Mouse (Mus musculus): Measurements from ENCODE around the gene Ubr4. TPM values are rescaled to one million over a fixed set of nuclear protein-coding genes. Genes with fewer than 3 reads are reported as not detected.

Gene Ubr4
- polyA plus RNA-seq (2014; fragmentation: Nextera tagmentation; extraction: Ambion mirVana), result 82.2 and 84.5 TPM in 2 replicates

DNA sequence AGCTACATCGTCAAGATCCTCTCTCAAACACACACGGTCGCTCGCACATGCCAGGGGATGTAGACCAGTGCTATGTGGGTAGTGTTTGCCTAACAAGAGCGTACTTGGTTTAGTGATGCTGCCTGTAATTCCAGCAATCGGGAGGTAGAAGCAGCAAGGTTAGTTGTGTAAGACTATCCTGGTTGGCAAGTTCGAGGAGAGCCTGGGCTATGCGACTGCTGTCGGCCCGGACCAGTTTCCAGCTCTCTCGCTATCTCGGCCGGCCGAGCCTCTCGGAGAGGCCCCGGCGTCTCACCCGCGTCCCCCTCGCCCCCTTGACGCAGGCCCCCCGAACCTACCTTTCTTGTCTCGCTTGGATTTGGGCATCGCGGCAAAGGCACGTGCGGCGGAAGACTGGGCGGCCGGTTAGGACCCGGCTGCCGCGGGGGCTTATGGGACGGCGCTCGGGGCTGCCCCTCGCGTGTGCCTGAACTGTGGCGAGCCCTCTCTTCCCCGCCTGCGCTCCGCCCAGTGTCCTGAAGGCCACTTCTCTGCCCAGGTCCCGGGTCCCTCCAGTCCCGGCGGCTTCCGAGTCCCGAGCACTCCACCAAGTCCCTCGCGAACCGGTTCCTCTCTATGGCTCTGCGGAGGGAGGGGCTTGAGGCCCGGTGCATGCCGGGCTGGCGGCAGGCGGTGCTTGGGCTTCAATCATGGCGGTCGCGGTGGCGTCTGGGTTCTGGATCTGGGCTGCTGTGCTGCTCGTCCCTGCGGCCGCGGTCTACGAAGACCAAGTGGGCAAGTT is at the start of gene Ubr4, which contains the start of the genes Mrto4 and Emc1:
Gene Ubr4, plus strand, starts transcription at position 679 of the 781 bp plus-strand sequence.
Gene Mrto4, minus strand, starts transcription at position 646 of the 781 bp plus-strand sequence.
Gene Emc1, plus strand, starts transcription at position 657 of the 781 bp plus-strand sequence.
- peak; percentile 95 for ATAC-seq (ENCODE audit: insufficient read depth)
- DNase-seq, result peak; percentile 89
- H3K27me3 ChIP-seq (ENCODE audit: insufficient read depth, low read length), result no peaks in the 10 kb centered on the region
- H3K9me3 ChIP-seq (ENCODE audit: low read depth, low read length), result no peaks in the 10 kb centered on the region
- peak within 1 kb of the TSS; percentile 87 for H3K4me3 ChIP-seq (ENCODE audit: low read depth, low read length)
- under 1% methylated on average over 63 of the region's 64 CpGs for WGBS
- peak within 1 kb of the TSS; percentile 99 for H3K4me2 ChIP-seq
- H3K9ac ChIP-seq, result peak within 1 kb of the TSS; percentile 91
- no peak for TF ChIP-seq CTCF (IDR thresholded peaks at IDR 0.05; ENCODE audit: low read depth)
- H3K36me3 ChIP-seq (ENCODE audit: insufficient read depth), result peaks cover 59% of the 10 kb centered on the region
- no peaks in the 10 kb centered on the region; the same call in 1 of the 2 replicates for H3K4me1 ChIP-seq (ENCODE audit: insufficient read depth)
- H3K27ac ChIP-seq (ENCODE audit: low read depth), result peak within 1 kb of the TSS; percentile 98

DNA sequence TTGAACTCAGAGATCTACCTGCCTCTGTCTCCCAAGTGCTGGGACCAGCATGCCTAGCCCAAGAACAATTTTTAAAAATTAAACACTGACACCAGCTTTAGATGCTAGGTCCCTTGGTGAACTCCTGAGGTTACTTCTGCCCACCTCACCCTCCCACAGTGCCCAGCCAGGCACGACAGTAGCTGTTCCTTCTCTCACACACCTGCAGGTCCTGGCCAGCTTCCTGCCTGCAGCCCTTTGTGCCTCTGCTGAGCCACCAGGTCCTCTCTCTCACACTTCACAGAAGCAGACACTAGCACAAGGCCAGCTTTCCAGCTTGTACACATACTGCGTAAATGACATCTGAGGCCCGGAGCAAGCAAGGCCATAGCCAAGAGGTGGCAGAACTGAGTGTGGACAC is 46.9 kb upstream of the Ubr4 start:
- no peak for ATAC-seq (ENCODE audit: insufficient read depth)
- Histone ChIP-seq H3K4me2 (no peak overlapping the region), H3K27ac (ENCODE audit: low read depth) (no peak overlapping the region), H3K4me1 (ENCODE audit: insufficient read depth) (no peaks in the 10 kb centered on the region), H3K4me3 (ENCODE audit: low read depth, low read length) (no peak overlapping the region), H3K9ac (no peak overlapping the region), H3K9me3 (ENCODE audit: low read depth, low read length) (no peaks in the 10 kb centered on the region), H3K27me3 (ENCODE audit: insufficient read depth, low read length) (no peaks in the 10 kb centered on the region), H3K36me3 (ENCODE audit: insufficient read depth) (peaks cover 18% of the 10 kb centered on the region; the same call in 1 of the 2 replicates)
- DNase-seq, result no peak
- no peak for TF ChIP-seq CTCF (IDR thresholded peaks at IDR 0.05; ENCODE audit: low read depth)
- WGBS, result 79% methylated on average over 3 of the region's 3 CpGs

DNA sequence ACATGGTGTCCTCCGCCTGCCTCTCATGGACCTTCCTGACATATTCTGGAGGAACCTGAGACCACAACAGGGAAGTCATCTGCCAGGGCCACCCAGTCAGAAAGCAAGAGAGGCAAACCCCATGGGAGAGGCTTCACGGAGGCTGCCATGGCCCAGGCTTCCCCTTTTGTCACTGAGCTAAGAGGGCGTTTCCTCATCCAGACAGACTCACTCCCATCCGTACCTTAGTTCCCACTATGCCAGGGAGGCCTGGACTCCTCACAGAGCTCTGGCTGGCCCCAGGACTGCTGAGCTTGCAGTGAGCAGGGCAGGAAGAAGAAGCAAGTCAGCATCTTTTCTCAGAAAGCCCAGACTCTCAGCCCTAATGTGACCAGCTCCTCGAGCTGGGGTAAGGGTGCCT is 44.5 kb upstream of the Ubr4 start:
- WGBS, result 82% methylated on average over 5 of the region's 5 CpGs
- TF ChIP-seq CTCF (IDR thresholded peaks at IDR 0.05; ENCODE audit: low read depth), result no peak
- Histone ChIP-seq H3K9ac (no peak overlapping the region; the same call in 1 of the 2 replicates), H3K4me2 (no peak overlapping the region), H3K9me3 (ENCODE audit: low read depth, low read length) (no peaks in the 10 kb centered on the region), H3K4me3 (ENCODE audit: low read depth, low read length) (no peak overlapping the region), H3K4me1 (ENCODE audit: insufficient read depth) (no peaks in the 10 kb centered on the region), H3K27me3 (ENCODE audit: insufficient read depth, low read length) (no peaks in the 10 kb centered on the region), H3K36me3 (ENCODE audit: insufficient read depth) (peaks cover 3% of the 10 kb centered on the region; the same call in 1 of the 2 replicates), H3K27ac (ENCODE audit: low read depth) (no peak overlapping the region)
- no peak for ATAC-seq (ENCODE audit: insufficient read depth)
- no peak for DNase-seq

DNA sequence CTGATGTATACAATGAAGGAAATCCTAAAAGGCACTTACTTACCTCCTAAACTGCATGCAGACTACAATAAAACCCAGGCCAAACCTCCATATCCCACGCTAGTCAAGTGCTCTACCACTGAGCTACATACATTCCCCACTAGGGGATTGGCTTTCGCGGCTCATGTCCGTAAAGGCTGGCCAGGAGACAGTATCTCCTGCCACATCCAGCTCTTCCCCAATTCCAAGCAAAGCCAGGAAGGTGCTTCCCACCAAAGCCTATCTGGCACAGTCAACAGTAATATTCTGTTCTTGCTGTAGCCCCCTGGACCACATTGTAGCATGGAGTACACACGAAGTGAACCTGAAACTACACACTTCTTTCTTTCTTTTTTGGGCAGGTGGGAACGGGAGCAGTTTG is 42.8 kb upstream of the Ubr4 start:
- Histone ChIP-seq H3K9ac (peak overlapping the region; percentile 83), H3K27me3 (ENCODE audit: insufficient read depth, low read length) (no peaks in the 10 kb centered on the region), H3K4me3 (ENCODE audit: low read depth, low read length) (peak overlapping the region; percentile 93), H3K4me1 (ENCODE audit: insufficient read depth) (no peaks in the 10 kb centered on the region), H3K9me3 (ENCODE audit: low read depth, low read length) (no peaks in the 10 kb centered on the region), H3K36me3 (ENCODE audit: insufficient read depth) (peaks cover 2% of the 10 kb centered on the region; the same call in 1 of the 2 replicates), H3K4me2 (peak overlapping the region; percentile 97), H3K27ac (ENCODE audit: low read depth) (no peak overlapping the region)
- ATAC-seq (ENCODE audit: insufficient read depth), result no peak
- TF ChIP-seq CTCF (IDR thresholded peaks at IDR 0.05; ENCODE audit: low read depth), result peak; percentile 53
- DNase-seq, result no peak
- WGBS, result 18% methylated on average over 6 of the region's 6 CpGs

DNA sequence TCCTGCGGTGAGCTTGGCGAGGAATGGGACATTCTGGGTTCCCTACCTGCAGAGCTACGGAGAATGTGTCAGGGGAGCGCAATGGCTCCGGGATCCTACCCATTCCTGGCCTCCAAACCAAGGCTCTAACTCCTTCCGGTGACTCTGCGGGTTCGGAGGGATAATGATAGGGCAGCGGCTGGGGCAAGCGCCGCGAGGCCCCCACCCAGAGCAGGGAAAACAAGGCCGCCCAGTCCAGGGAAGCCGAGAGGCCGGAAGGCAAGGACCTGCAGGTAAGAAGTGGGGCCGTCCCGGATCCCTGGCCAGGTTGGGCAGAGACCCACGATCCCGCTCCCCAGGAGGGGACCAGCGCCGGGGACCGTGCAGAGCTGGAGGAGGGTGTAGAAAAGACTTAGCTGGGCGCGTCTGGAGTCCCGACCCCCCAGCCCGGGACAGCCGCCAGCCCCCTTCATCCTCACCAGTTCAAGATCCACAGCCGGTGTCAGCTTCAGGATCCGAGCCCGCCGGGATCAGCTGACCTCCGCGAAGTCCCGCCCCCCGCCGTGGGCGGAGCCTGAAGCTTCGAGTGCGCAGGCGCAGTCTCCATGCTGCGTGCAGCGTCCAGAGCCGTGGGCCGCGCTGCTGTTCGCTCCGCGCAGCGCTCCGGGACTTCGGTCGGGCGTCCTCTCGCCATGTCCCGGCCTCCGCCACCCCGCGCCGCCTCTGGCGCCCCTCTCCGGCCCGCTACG is 42.1 kb upstream of the Ubr4 start, which contains the start of the genes Pqlc2 and Akr7a5:
Gene Pqlc2, minus strand, starts transcription at position 538 of the 728 bp plus-strand sequence.
Gene Akr7a5, plus strand, starts transcription at position 574 of the 728 bp plus-strand sequence.
- Histone ChIP-seq H3K4me1 (ENCODE audit: insufficient read depth) (no peaks in the 10 kb centered on the region), H3K9me3 (ENCODE audit: low read depth, low read length) (no peaks in the 10 kb centered on the region), H3K4me3 (ENCODE audit: low read depth, low read length) (peak within 1 kb of the TSS; percentile 93), H3K27ac (ENCODE audit: low read depth) (peak within 1 kb of the TSS; percentile 73), H3K4me2 (peak within 1 kb of the TSS; percentile 97), H3K27me3 (ENCODE audit: insufficient read depth, low read length) (no peaks in the 10 kb centered on the region), H3K9ac (peak within 1 kb of the TSS; percentile 83), H3K36me3 (ENCODE audit: insufficient read depth) (peaks cover 8% of the 10 kb centered on the region; the same call in 1 of the 2 replicates)
- no peak for TF ChIP-seq CTCF (IDR thresholded peaks at IDR 0.05; ENCODE audit: low read depth)
- DNase-seq, result peak; percentile 99
- peak; percentile 90 for ATAC-seq (ENCODE audit: insufficient read depth)
- under 1% methylated on average over 63 of the region's 63 CpGs for WGBS

DNA sequence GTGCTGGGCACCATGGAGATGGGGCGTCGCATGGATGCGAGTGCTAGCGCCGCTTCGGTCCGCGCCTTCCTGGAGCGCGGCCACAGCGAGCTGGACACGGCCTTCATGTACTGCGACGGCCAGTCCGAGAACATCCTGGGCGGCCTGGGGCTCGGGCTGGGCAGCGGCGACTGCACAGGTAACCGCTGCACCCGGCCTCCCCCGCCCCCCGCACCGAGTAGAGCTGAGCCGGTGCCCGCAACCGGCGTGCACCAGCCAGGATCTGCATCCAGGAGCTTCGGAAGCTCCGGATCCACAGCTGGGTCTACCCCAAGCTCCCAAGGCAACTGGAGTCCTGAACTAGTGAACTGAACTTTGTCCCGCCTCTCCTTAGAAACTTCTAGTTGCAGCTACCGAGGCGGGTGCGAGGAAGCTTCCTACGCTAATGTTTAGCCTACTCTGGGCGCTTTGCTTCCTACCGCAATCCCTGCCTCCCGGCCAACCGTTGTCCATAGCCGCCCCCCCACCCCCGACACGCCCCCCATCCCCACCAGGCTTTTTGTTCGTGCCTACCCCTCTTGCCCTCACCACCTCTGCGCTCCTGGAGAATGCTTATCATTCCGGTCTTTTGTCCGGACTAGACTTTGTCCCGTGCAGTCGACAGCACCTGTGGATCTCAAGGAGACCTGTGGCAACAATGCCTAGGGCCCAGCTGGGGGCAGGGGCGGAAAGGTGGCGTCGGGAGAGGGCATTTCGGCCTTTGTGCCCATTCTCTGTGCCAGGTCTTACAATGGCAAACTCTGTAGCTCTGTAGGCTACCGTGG is 41.3 kb upstream of the Ubr4 start:
- ATAC-seq (ENCODE audit: insufficient read depth), result peak; percentile 82
- Histone ChIP-seq H3K9ac (peak overlapping the region; percentile 83), H3K9me3 (ENCODE audit: low read depth, low read length) (no peaks in the 10 kb centered on the region), H3K4me3 (ENCODE audit: low read depth, low read length) (peak overlapping the region; percentile 93), H3K4me2 (peak overlapping the region; percentile 97), H3K4me1 (ENCODE audit: insufficient read depth) (no peaks in the 10 kb centered on the region), H3K36me3 (ENCODE audit: insufficient read depth) (peaks cover 14% of the 10 kb centered on the region; the same call in 1 of the 2 replicates), H3K27me3 (ENCODE audit: insufficient read depth, low read length) (no peaks in the 10 kb centered on the region), H3K27ac (ENCODE audit: low read depth) (peak overlapping the region; percentile 73)
- no peak for TF ChIP-seq CTCF (IDR thresholded peaks at IDR 0.05; ENCODE audit: low read depth)
- peak; percentile 35 for DNase-seq
- under 1% methylated on average over 53 of the region's 53 CpGs for WGBS

Measured in lung, embryonic 14.5 days (tissue).